ENCODE assay signal across 9 mouse cellular contexts in genomic region chr9:110244567-110244888, GRCm38 (mm10). TPM values are rescaled to one million over a fixed set of nuclear protein-coding genes. Genes with fewer than 3 reads are reported as not detected.
A peak's percentile ranks its signal among the peaks of the same experiment; 100 is the strongest.
DNase-seq lines count a peak whose midpoint lies in the region; ATAC-seq lines count a peak whose summit lies in the region.
"Had no signal": no experiment of that assay in that cellular context is flagged by ENCODE, and none has a peak within 500 bp of the region (broad histone marks: within the 10 kb centered on the region; RNA-seq: fewer than 3 reads in every experiment).

No protein-coding gene starts in this region.

- H3K4me1 ChIP-seq in heart, embryonic 13.5 days, result peaks cover 18% of the 10 kb centered on the region
- peaks cover 10% of the 10 kb centered on the region for H3K4me1 ChIP-seq in hindbrain, embryonic 11.5 days (replicated peaks; ENCODE audit: control insufficient read depth, insufficient read depth, low read length)
- peaks cover 43% of the 10 kb centered on the region for H3K4me1 ChIP-seq in midbrain, embryonic 10.5 days

- no peak overlapping the region for H3K27ac ChIP-seq in heart, embryonic 13.5 days (replicated peaks)
- H3K27ac ChIP-seq in hindbrain, embryonic 11.5 days (ENCODE audit: low read depth, low read length), result no peak overlapping the region
- peak overlapping the region; percentile 89; the same call in 1 of the 2 replicates for H3K27ac ChIP-seq in midbrain, embryonic 10.5 days (replicated peaks)

- ATAC-seq in heart, embryonic 13.5 days (ENCODE audit: extremely low read depth, insufficient number of reproducible peaks, low FRiP score, low TSS enrichment), result no peak
- no peak for ATAC-seq in hindbrain, embryonic 11.5 days (ENCODE audit: low FRiP score)

- peak overlapping the region; percentile 77 for H3K4me3 ChIP-seq in heart, embryonic 13.5 days
- H3K4me3 ChIP-seq in hindbrain, embryonic 11.5 days (ENCODE audit: low read depth, low read length), result peak overlapping the region; percentile 63; the same call in 1 of the 2 replicates
- H3K4me3 ChIP-seq in midbrain, embryonic 10.5 days, result peak overlapping the region; percentile 81

- peaks cover 47% of the 10 kb centered on the region for H3K27me3 ChIP-seq in heart, embryonic 13.5 days (replicated peaks)
- no peaks in the 10 kb centered on the region; the same call in 1 of the 2 replicates for H3K27me3 ChIP-seq in hindbrain, embryonic 11.5 days (ENCODE audit: control insufficient read depth, insufficient read depth, low read length)
- peaks cover 51% of the 10 kb centered on the region for H3K27me3 ChIP-seq in midbrain, embryonic 10.5 days (ENCODE audit: low read depth, poor library complexity, severe bottlenecking)
- H3K27me3 ChIP-seq: CH12.LX had no signal

- no peaks in the 10 kb centered on the region for H3K9me3 ChIP-seq in heart, embryonic 13.5 days
- H3K9me3 ChIP-seq in hindbrain, embryonic 11.5 days (ENCODE audit: control insufficient read depth, low read length), result no peaks in the 10 kb centered on the region
- no peaks in the 10 kb centered on the region for H3K9me3 ChIP-seq in midbrain, embryonic 10.5 days (replicated peaks)

- H3K9ac ChIP-seq in heart, embryonic 13.5 days, result peak overlapping the region; percentile 75; the same call in 1 of the 2 replicates
- H3K9ac ChIP-seq in hindbrain, embryonic 11.5 days (ENCODE audit: low read depth, low read length), result no peak overlapping the region; the same call in 1 of the 2 replicates

- H3K4me2 ChIP-seq in heart, embryonic 13.5 days, result peak overlapping the region; percentile 100
- peak overlapping the region; percentile 100 for H3K4me2 ChIP-seq in hindbrain, embryonic 11.5 days (replicated peaks; ENCODE audit: low read depth, low read length)

- H3K36me3 ChIP-seq in heart, embryonic 13.5 days, result peaks cover 23% of the 10 kb centered on the region
- H3K36me3 ChIP-seq in hindbrain, embryonic 11.5 days (ENCODE audit: control insufficient read depth, insufficient read depth, low read length), result no peaks in the 10 kb centered on the region
- H3K36me3 ChIP-seq in midbrain, embryonic 10.5 days, result peaks cover 38% of the 10 kb centered on the region

- 22% methylated on average over 7 of the region's 7 CpGs for WGBS in heart, embryonic 13.5 days
- WGBS in hindbrain, embryonic 11.5 days, result 22% methylated on average over 7 of the region's 7 CpGs
- 28% methylated on average over 7 of the region's 7 CpGs for WGBS in midbrain, embryonic 10.5 days

- no peak for DNase-seq in heart, postnatal 36 days
- peak; percentile 43 for DNase-seq in ZHBTc4 (ENCODE audit: low read depth, low spot score)
- DNase-seq in hindbrain, embryonic 11.5 days (ENCODE audit: low spot score), result no peak
- DNase-seq in midbrain, embryonic 10.5 days (ENCODE audit: low spot score), result no peak
- no peak for DNase-seq in retina, embryonic 14.5 days (ENCODE audit: low spot score)
- DNase-seq in frontal cortex, postnatal 14 days (ENCODE audit: low spot score in 2 of 2), result no peak
- DNase-seq in right cerebral cortex, postnatal 4 days, result no peak

- intact Hi-C loops in heart, postnatal 36 days (cut with DNase I), result no loop called here

RNA-seq across cellular contexts. Expression of gene Cspg5, which starts 0.9 kb away (rescaled TPM):
- polyA plus RNA-seq in heart, embryonic 13.5 days (2015; fragmentation: Nextera tagmentation; extraction: Ambion mirVana), result 2.3 and 2.7 TPM in 2 replicates
- under 1 TPM; 0.14 to 0.25 TPM for total RNA-seq in heart, postnatal 36 days (2021)
- 12.6 and 15.0 TPM in 2 replicates for polyA plus RNA-seq in hindbrain, embryonic 11.5 days (2014; fragmentation: Nextera tagmentation; extraction: Ambion mirVana)
- 8.4 and 13.5 TPM in 2 replicates for polyA plus RNA-seq in midbrain, embryonic 10.5 days (2016; fragmentation: Nextera tagmentation; extraction: Ambion mirVana)
